Mouse (Mus musculus): ENCODE results near the gene Tor3a. TPM values are rescaled to one million over a fixed set of nuclear protein-coding genes. Genes with fewer than 3 reads are reported as not detected.

The Tor3a gene
- 37.1 to 53.6 TPM (median 48.8 TPM) in 4 replicates for total RNA-seq (2023; ENCODE audit: inconsistent age)

GRCm38 (mm10) chr1:156674195-156675000 lies at the start of gene Tor3a:
Gene Tor3a (minus strand): TSS chr1:156674356.

GRCm38 (mm10) chr1:156718950-156719805 lies 45.0 kb upstream of the Tor3a start, which contains the start of gene Fam20b:
Gene Fam20b (minus strand): TSS chr1:156719086.

Other genes starting within 250 kb of the Tor3a start
- gene Soat1, start 200.0 kb downstream of the Tor3a start, total RNA-seq (2023; ENCODE audit: inconsistent age): 62.9 to 81.6 TPM (median 74.7 TPM) in 4 replicates
- gene Gm10031, start 150.3 kb downstream of the Tor3a start, total RNA-seq (2023; ENCODE audit: inconsistent age): 32.0 to 35.8 TPM (median 34.7 TPM) in 4 replicates
- gene Abl2, start 115.6 kb downstream of the Tor3a start, total RNA-seq (2023; ENCODE audit: inconsistent age): 50.6 to 76.8 TPM (median 57.7 TPM) in 4 replicates
- 24.1 to 24.3 TPM (median 24.3 TPM) in 4 replicates for gene Fam20b, start 44.7 kb upstream of the Tor3a start, total RNA-seq (2023; ENCODE audit: inconsistent age)
- not detected in 4 replicates for gene Angptl1, start 164.2 kb upstream of the Tor3a start, total RNA-seq (2023; ENCODE audit: inconsistent age)

Measured in B cell, adult (primary cell).